Mouse (Mus musculus) T-helper 2 cell (primary cell): ENCODE measurements around the gene Peg3.

Experiments
- in situ Hi-C: fragments of 300-600 bp; cut with MboI, MseI; formaldehyde crosslinking; loops from one replicate; pipeline ENCODE4 v1.15.1; 2025; ENCODE audit warnings: high pct_unique_total_duplicates

Gene Peg3

DNA sequence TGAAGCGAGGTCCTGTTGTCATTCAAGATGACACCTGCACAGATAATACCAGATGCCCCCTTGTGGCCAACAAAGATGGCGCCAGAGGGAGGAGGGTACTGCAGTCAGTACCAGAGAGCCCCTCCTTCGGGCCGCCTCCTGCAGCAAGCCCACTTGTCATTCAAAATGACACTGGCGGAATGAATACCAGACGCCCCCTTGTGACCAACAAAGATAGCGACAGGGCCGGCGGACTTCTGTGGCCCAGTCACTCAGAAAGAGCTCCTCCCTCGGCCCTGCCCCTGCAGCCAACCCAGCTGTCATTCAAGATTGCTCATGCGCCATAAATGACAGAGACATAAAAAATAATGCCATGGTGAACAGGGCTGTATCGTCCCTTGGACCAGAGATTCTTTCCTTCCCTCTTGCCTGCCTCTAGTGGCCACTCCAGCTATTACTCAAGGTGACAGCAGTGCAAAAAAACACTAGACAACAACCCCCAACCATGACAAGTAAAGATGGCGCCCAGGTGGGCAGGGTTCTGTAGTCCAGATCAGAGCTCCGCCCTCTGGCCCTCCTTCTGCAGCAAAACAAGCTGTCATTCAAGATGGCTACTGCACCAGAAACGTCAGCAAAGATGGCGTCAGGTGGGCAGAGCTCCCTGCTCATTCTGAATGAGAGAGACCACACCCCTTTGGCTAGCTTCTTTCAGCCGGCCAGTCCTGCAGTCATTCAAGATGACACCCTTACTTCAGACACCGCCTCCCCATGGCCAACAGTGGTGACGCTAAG is 2.7 kb downstream of the Peg3 start:
- in situ Hi-C loops = loop anchor here (25.0 kb wide), 1 partner anchor 365 kb away; the partner anchor contains the start of gene Zfp78

DNA sequence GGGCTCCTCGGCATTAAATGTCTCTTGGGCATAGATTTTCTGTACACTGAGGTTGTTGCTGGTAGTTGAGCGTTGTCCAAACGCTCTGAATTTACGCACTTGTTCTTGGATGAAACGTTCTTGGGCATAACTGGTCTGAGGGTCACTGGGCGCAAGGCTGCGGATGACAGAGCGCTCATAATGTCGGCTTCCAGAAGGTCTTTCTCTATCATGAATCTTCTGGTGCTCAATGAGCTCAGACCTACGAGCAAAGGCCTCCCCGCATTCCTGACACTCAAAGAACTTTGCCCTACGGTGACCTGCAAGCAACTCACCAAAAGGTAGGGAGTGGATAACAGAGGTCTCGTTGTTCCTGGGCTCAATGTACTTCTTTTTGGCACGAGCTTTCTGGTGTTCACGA is 20.8 kb downstream of the Peg3 start:
- in situ Hi-C loops = no loop called here

DNA sequence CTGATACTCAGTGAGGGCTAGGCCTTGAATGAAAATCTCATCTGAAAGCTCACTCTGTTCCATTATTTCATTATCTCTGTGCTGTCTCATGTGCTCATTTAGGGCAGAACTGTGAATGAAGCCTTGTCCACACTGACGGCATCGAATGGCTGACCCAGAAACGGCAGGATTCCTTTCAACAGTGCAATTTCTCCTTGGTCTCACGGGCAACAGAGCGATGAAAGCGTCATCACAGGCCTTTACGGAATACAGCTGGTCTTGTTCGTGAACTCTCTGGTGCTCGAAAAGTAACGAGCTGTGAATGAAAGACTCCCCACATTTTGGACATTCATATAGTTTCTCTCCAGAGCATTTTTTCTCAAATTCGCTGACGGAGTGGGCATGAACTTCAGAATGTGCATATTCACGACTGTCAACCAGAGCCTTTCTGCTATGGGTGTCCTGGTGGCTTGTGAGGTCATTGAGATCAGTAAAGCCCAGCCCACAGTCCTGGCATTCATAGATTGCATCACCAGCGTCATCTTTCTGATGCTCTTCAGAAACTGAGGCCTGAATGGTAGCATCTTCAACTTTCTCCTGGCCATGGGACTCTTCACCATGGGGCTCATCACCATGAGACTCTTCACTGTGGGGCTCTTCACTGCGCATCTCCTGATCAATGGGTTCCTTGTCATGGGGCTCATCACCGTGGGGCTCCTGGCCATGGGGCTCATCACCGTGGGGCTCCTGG is 21.6 kb downstream of the Peg3 start:
- in situ Hi-C loops = no loop called here

DNA sequence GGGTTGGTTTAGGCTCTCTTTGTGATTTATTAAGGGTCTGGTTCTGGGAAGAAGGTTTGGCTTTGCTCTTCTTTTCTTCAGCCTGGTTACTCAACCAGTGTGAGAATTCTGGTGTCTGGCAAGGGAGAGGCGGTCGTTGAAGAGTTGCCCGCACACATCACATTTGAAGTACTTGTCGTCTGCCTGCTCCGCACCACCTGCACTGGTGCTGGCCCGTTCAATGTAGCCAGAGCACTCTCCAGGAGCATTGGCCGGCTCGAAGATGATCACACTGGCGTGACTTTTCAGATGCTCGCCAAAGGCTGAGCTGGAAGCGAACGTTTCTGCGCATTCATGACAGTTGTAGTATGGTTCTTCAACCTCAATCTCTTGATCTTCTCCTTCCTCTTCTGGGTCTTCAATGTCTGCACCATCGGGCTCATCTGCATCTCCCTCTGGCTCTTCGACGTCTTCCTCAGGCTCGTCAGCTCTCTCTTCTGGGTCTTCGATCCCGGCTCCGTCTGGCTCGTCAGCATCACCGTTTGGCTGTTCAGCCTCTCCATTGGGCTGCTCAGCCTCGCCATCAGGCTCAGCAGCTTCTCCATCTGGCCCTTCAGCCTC is 22.7 kb downstream of the Peg3 start:
- in situ Hi-C loops = no loop called here

DNA sequence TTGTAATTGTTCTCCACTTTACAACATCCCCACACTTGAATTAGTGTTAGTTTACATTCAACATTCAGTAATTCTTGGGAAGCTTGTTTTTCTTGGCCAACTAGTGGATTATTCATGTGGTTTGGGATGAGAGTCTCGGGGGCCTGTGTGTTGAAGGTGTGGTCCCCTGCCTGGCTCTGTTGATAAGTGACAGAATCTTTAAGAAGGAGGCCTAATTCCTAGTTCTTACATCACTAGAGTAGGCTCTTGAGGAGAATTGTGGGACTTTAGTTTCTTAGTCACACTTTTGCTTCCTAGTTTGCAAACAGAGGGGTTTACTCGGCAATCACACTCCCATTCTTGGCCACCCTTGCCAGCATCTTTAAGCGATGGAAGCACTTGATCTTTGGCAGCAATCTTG is 31.0 kb downstream of the Peg3 start:
- in situ Hi-C loops = no loop called here

DNA sequence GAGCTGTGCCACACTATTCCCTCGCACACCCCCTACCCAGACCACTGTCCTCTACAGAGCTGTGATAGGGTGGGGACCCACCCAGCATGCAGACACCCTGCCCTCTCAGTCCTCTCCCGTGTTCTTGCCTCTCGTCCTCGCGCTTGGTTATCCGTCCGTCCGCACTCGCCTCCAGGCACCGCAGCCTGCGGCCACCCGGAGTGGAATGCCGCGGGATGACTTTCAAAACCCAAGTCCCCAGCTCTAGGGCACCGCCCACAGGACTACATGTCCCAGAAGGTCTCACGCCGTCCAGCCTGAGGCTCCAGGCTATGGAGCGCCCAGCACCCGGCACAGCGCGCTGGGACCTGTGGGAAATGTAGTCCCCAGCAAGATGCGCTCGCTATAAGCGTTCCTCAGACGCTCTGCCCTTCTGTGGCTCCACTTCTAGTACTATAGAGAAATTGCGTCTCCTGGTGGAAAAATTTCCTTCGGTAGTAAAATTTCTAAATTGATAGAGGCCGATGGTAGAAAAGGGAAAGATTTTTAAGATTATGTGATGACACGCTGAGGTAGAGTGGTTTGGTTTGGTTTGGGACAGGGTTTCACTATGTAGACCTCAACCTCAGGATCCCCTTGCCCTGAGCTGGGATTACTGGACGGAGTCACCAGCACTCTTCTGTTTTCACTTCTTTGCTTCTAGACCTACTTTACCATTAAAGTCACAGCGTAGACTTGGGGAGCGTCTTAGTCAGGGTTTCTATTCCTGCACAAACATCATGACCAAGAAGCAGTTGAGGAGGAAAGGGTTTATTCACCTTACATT is 33.8 kb downstream of the Peg3 start, which contains the start of gene Zim1:
Gene Zim1, minus strand, starts transcription at position 210 of the 805 bp plus-strand sequence.
- in situ Hi-C loops = no loop called here

DNA sequence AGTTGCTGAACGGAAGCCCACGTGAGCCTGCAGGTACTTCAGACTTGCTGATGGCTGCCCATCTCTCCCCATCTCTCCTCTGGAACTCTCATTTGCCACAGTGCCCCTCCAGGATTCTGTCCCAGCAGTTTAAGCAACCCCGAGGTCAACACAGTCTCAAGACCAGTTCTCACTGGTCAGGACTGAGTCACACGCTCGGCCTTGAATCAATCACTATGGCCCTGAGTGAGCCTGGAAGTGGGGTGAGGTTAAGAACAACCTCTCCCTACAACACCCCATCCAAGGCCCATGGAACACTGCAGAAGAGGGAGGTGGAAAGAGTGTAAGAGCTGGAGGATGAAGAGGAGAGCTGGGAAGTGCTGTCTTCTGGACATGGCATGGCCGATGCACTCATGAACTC is 44.7 kb downstream of the Peg3 start:
- in situ Hi-C loops = no loop called here

DNA sequence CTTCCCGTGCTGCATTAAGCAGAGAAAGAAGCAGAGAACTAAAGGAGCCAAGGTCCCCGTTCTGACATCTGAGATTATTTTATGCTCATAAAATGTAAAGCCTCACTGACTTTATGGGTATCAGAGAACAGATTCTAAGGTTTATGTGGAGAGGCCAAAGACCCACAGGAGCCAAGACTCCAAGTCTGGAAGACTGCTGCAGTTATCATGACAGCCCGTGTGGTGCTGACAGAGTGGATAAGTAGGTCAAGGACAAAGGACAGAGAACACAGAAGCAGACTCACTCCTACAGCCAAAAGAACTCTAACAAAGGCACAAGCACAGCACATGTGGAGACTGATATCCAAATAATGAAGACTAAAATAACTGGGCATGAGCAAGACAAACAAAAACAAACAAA is 63.5 kb downstream of the Peg3 start:
- in situ Hi-C loops = no loop called here

DNA sequence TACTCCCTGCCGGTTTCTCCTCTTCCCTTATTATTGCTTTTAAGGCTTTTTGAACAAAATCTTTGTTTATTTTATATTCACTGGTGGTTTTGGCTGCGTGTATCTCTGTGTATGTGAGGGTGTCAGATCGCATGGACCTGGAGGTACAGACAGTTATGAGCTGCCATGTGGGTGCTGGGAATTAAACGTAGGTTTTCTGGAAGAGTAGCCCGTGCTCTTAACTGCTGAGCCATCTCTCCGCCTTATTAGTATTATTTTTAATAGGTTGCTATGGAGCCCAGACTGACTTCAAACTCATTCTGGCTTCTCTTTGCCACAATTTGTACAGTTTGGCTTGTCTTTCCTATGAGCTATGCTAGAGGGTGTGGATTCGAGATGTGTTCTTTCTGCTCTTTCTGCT is 66.8 kb downstream of the Peg3 start:
- in situ Hi-C loops = no loop called here

DNA sequence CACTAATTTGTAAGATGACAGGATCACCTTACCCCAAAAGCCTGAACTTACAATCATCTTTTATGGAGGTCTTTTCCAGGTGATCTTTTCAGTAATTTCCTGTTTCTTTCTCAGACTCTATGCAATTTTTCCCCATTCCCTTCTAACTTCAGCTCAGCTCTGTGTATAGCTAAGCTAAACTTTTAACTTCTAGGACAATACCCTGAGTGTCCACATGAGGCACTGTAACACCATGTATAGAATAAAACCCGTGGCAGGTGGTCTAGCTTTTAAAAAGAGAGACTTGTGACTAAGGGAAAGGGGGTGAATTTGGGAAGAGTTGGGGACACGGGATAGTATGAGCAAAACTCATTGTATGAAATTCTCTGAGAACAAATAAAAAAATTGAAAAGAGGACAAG is 70.6 kb downstream of the Peg3 start:
- in situ Hi-C loops = no loop called here

DNA sequence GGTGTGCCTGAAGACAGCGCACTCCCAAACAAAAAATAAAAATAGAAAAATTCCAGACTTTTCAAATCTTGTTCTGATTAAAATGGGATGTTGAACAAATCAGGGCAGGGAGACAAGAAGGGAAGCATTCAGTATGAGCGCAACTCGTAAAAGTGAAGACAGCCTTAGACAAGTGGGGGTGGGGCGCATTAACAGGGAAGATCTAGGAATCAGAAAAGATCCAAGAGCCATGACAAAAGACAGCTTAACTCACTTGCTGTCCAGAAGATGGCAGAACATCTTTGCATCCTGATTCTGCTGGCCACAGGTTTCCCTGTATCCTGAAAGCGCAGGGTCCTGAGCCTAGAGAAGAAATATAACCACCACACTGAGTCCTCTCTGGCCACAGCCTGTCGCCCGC is 71.6 kb downstream of the Peg3 start:
- in situ Hi-C loops = no loop called here
